Mouse (Mus musculus) kidney, adult 2 months (tissue): ENCODE measurements at regions not wholly inside any gene's neighbourhood (a gene's known extent, or its start where the extent isn't known, plus 50 kb on each side); places are given as distances from the start of the nearest gene placed in this dataset.

Experiments used
- CTCF ChIP-seq: fragments of 200-500 bp; conservative IDR thresholded peaks from 2 replicates; pipeline ENCODE4 v1.5.1; 2011; ENCODE audit warnings: low read depth, mild to moderate bottlenecking, control low read depth, low read length, moderate library complexity, mixed read lengths; ENCODE audit not compliant: insufficient read depth, insufficient read length
- POLR2A ChIP-seq: fragments of 200-500 bp; IDR thresholded peaks from one replicate; pipeline ENCODE4 v1.6.1; 2011; ENCODE audit warnings: low read depth, low read length, control low read depth

DNA sequence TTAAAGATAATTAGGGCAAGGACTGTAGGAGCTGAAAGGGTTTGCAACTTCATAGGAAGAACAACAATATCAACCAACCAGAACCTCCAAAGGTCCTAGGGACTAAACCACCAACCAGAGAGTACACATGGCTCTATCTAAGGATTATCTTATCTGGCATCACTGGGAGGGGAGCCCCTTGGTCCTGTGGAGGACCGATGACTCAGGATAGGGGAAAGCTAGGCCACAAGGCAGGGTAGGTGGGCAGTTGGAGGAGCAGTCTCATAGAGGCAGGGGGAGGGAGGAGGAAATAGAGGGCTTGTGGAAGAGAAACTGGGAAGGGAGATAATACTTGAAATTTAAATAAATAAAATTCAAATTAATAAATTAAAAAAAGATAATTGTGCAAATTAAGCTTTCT lies 751.5 kb downstream of the Serpinb8 start:
- TF ChIP-seq POLR2A (no peak), CTCF (no peak)
